Mouse (Mus musculus): ENCODE measurements around the gene Pramel7. TPM values are rescaled to one million over a fixed set of nuclear protein-coding genes. Genes with fewer than 3 reads are reported as not detected.

The Pramel7 gene
- polyA plus RNA-seq, 1 experiment from 2014 or later: not detected

DNA sequence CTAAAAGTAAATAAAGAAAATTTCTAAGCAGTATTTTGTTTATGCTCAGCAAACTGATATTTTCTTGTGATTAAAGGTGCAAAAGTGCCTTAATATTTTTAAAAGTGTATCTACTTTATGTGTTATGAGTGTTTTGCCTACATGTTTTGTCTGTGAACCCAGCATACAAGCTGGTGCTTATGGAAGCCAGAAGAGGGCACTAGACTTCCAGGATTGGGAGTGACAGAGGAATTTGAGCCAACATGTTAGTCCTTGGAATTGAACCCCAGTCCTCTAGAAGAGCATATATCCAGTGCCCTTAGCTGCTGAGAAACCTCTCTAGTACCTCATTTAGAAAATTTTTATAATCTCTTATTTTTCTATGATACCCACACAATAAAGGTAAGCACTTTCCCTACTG, 16.7 kb downstream of the Pramel7 start:
- no peaks in the 10 kb centered on the region for H3K36me3 ChIP-seq (ENCODE audit: control insufficient read depth, insufficient read depth, low read length)
- H3K4me1 ChIP-seq (replicated peaks; ENCODE audit: control insufficient read depth, insufficient read depth): no peaks in the 10 kb centered on the region
- H3K27me3 ChIP-seq (ENCODE audit: control insufficient read depth, insufficient read depth, low read length): no peaks in the 10 kb centered on the region
- TF ChIP-seq CTCF (IDR thresholded peaks at IDR 0.05; ENCODE audit: low read depth): 0 out of 2 replicates have a peak, but pooled peaks have one; percentile 13
- TF ChIP-seq EP300 (optimal IDR thresholded peaks at IDR 0.05): no peak
- H3K4me2 ChIP-seq (replicated peaks; ENCODE audit: low read depth): no peak overlapping the region
- no peaks in the 10 kb centered on the region for H3K9me3 ChIP-seq (ENCODE audit: control insufficient read depth, low read length)
- ATAC-seq (ENCODE audit: low FRiP score, low TSS enrichment) (no peak), DNase-seq (ENCODE audit: low spot score) (no peak)
- no peak overlapping the region for H3K9ac ChIP-seq (ENCODE audit: low read length)
- H3K4me3 ChIP-seq (ENCODE audit: low read depth, low read length): no peak overlapping the region
- no peak overlapping the region for H3K27ac ChIP-seq (replicated peaks)

DNA sequence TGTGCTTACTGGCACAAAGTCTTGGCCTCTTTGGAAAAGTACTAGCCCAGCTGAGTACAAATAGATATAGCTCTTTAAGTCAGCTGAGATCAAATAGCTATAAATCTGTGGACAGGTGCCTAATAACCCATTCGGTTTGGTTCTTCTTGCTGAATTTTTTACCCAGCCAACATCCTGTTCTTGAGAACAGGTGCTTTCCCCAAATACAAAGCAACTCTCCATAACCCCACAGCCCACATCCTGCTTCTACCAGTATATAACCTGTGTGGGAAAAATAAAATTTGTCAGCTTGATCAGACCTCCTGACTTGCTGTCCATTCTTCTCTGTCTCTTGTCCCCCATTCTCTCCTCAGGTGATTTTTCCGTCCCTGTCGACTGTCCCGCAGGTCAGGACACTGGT, 35.1 kb downstream of the Pramel7 start:
- H3K36me3 ChIP-seq (ENCODE audit: control insufficient read depth, insufficient read depth, low read length): no peaks in the 10 kb centered on the region
- TF ChIP-seq EP300 (optimal IDR thresholded peaks at IDR 0.05): no peak
- TF ChIP-seq CTCF (IDR thresholded peaks at IDR 0.05; ENCODE audit: low read depth): no peak
- no peaks in the 10 kb centered on the region for H3K9me3 ChIP-seq (ENCODE audit: control insufficient read depth, low read length)
- ATAC-seq (ENCODE audit: low FRiP score, low TSS enrichment) (no peak), DNase-seq (ENCODE audit: low spot score) (no peak)
- no peaks in the 10 kb centered on the region for H3K4me1 ChIP-seq (replicated peaks; ENCODE audit: control insufficient read depth, insufficient read depth)
- 89% methylated on average over 4 of the region's 4 CpGs for WGBS
- H3K4me3 ChIP-seq (ENCODE audit: low read depth, low read length): no peak overlapping the region
- H3K27me3 ChIP-seq (ENCODE audit: control insufficient read depth, insufficient read depth, low read length): no peaks in the 10 kb centered on the region
- H3K4me2 ChIP-seq (replicated peaks; ENCODE audit: low read depth): no peak overlapping the region
- H3K27ac ChIP-seq (replicated peaks): no peak overlapping the region
- no peak overlapping the region for H3K9ac ChIP-seq (ENCODE audit: low read length)

DNA sequence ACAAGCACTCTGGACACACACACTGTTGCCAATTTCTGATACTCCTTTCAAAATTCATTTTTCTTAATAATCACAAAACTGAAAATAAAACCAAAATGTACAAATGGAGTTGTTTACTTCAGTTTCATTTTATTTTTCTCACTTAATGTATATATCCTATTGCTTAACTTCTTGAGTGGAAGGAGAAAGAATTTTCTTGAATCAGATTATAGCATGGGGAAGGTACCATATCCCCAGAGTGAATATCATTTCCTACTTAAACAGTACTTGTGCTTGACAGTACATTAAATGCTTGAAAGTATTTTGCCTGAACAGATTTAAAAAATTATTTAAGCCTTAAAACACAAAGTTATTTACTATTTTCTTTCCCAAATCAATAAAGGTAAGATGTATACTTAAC, 43.2 kb downstream of the Pramel7 start, which contains the start of gene Olfr1126:
Gene Olfr1126, plus strand, starts transcription at position 301 of the 400 bp plus-strand sequence.
- Histone ChIP-seq H3K27me3 (ENCODE audit: control insufficient read depth, insufficient read depth, low read length) (no peaks in the 10 kb centered on the region), H3K4me3 (ENCODE audit: low read depth, low read length) (no peak within 1 kb of the TSS), H3K36me3 (ENCODE audit: control insufficient read depth, insufficient read depth, low read length) (no peaks in the 10 kb centered on the region), H3K4me2 (replicated peaks; ENCODE audit: low read depth) (no peak within 1 kb of the TSS), H3K27ac (replicated peaks) (no peak within 1 kb of the TSS), H3K9ac (ENCODE audit: low read length) (no peak within 1 kb of the TSS), H3K9me3 (ENCODE audit: control insufficient read depth, low read length) (no peaks in the 10 kb centered on the region), H3K4me1 (replicated peaks; ENCODE audit: control insufficient read depth, insufficient read depth) (no peaks in the 10 kb centered on the region)
- no peak for TF ChIP-seq CTCF (IDR thresholded peaks at IDR 0.05; ENCODE audit: low read depth)
- no peak for TF ChIP-seq EP300 (optimal IDR thresholded peaks at IDR 0.05)
- no peak for DNase-seq (ENCODE audit: low spot score)
- no peak for ATAC-seq (ENCODE audit: low FRiP score, low TSS enrichment)

Other genes starting within 250 kb of the Pramel7 start
- not detected in 2 replicates for gene Olfr1115, start 249.1 kb downstream of the Pramel7 start, polyA plus RNA-seq (2015; fragmentation: Nextera tagmentation; extraction: Ambion mirVana)
- gene Olfr1116, start 229.6 kb downstream of the Pramel7 start, polyA plus RNA-seq (2015; fragmentation: Nextera tagmentation; extraction: Ambion mirVana): 0.01 TPM in 1 of 2 replicates, not detected in the other
- gene Olfr1118, start 189.5 kb downstream of the Pramel7 start, polyA plus RNA-seq (2015; fragmentation: Nextera tagmentation; extraction: Ambion mirVana): not detected in 2 replicates
- gene Olfr1120, start 142.3 kb downstream of the Pramel7 start, polyA plus RNA-seq (2015; fragmentation: Nextera tagmentation; extraction: Ambion mirVana): not detected in 2 replicates
- gene Olfr1121, start 127.2 kb downstream of the Pramel7 start, polyA plus RNA-seq (2015; fragmentation: Nextera tagmentation; extraction: Ambion mirVana): not detected in 2 replicates
- gene Olfr1122, start 111.2 kb downstream of the Pramel7 start, polyA plus RNA-seq (2015; fragmentation: Nextera tagmentation; extraction: Ambion mirVana): not detected in 2 replicates
- not detected in 2 replicates for gene Olfr1123, start 80.5 kb downstream of the Pramel7 start, polyA plus RNA-seq (2015; fragmentation: Nextera tagmentation; extraction: Ambion mirVana)
- gene Olfr1124, start 66.8 kb downstream of the Pramel7 start, polyA plus RNA-seq (2015; fragmentation: Nextera tagmentation; extraction: Ambion mirVana): 0.05 TPM in 1 of 2 replicates, not detected in the other
- not detected in 2 replicates for gene Olfr1126, start 43.1 kb downstream of the Pramel7 start, polyA plus RNA-seq (2015; fragmentation: Nextera tagmentation; extraction: Ambion mirVana)
- not detected in 2 replicates for gene Pramel6, start 9.5 kb upstream of the Pramel7 start, polyA plus RNA-seq (2015; fragmentation: Nextera tagmentation; extraction: Ambion mirVana)
- not detected in 2 replicates for gene Olfr153, start 34.7 kb upstream of the Pramel7 start, polyA plus RNA-seq (2015; fragmentation: Nextera tagmentation; extraction: Ambion mirVana)
- gene Olfr1128, start 48.4 kb upstream of the Pramel7 start, polyA plus RNA-seq (2015; fragmentation: Nextera tagmentation; extraction: Ambion mirVana): not detected in 2 replicates
- gene Olfr1129, start 76.8 kb upstream of the Pramel7 start, polyA plus RNA-seq (2015; fragmentation: Nextera tagmentation; extraction: Ambion mirVana): not detected in 2 replicates
- gene Olfr1130, start 109.1 kb upstream of the Pramel7 start, polyA plus RNA-seq (2015; fragmentation: Nextera tagmentation; extraction: Ambion mirVana): not detected in 2 replicates
- gene Olfr1131, start 130.0 kb upstream of the Pramel7 start, polyA plus RNA-seq (2015; fragmentation: Nextera tagmentation; extraction: Ambion mirVana): not detected in 2 replicates
- not detected in 2 replicates for gene Olfr1132, start 140.4 kb upstream of the Pramel7 start, polyA plus RNA-seq (2015; fragmentation: Nextera tagmentation; extraction: Ambion mirVana)
- gene Olfr1133, start 150.3 kb upstream of the Pramel7 start, polyA plus RNA-seq (2015; fragmentation: Nextera tagmentation; extraction: Ambion mirVana): not detected in 2 replicates
- not detected in 2 replicates for gene Olfr1134, start 161.4 kb upstream of the Pramel7 start, polyA plus RNA-seq (2015; fragmentation: Nextera tagmentation; extraction: Ambion mirVana)
- gene Olfr1135, start 176.6 kb upstream of the Pramel7 start, polyA plus RNA-seq (2015; fragmentation: Nextera tagmentation; extraction: Ambion mirVana): not detected in 2 replicates
- gene Olfr1136, start 196.9 kb upstream of the Pramel7 start, polyA plus RNA-seq (2015; fragmentation: Nextera tagmentation; extraction: Ambion mirVana): not detected in 2 replicates
- gene Olfr1137, start 216.1 kb upstream of the Pramel7 start, polyA plus RNA-seq (2015; fragmentation: Nextera tagmentation; extraction: Ambion mirVana): not detected in 2 replicates
- not detected in 2 replicates for gene Olfr1138, start 242.9 kb upstream of the Pramel7 start, polyA plus RNA-seq (2015; fragmentation: Nextera tagmentation; extraction: Ambion mirVana)
- not detected in 2 replicates for gene Olfr1140, start 246.7 kb upstream of the Pramel7 start, polyA plus RNA-seq (2015; fragmentation: Nextera tagmentation; extraction: Ambion mirVana)

All from stomach, postnatal 0 days (tissue).